Mouse (Mus musculus): Measurements from ENCODE around the gene Lrrc41. TPM values are rescaled to one million over a fixed set of nuclear protein-coding genes. Genes with fewer than 3 reads are reported as not detected.
A peak's percentile ranks its signal among the peaks of the same experiment; 100 is the strongest.

Lrrc41 gene
- total and polyA plus RNA-seq, 2 experiments from 2014 or later: 61.9 to 133 TPM

GRCm38 (mm10) chr4:116110695-116111094 is 35.6 kb downstream of the Lrrc41 start:
- Histone ChIP-seq H3K4me1 (ENCODE audit: insufficient read depth, low read length) (no peaks in the 10 kb centered on the region), H3K27ac (no peak overlapping the region), H3K9me3 (ENCODE audit: low read length) (no peaks in the 10 kb centered on the region), H3K4me2 (ENCODE audit: low read depth, low read length) (no peak overlapping the region), H3K9ac (replicated peaks; ENCODE audit: low read length) (no peak overlapping the region), H3K27me3 (ENCODE audit: insufficient read depth, low read length) (no peaks in the 10 kb centered on the region), H3K36me3 (ENCODE audit: insufficient read depth, low read length) (no peaks in the 10 kb centered on the region), H3K4me3 (ENCODE audit: low read length) (no peak overlapping the region)
- 96% methylated on average over 6 of the region's 6 CpGs for WGBS
- ATAC-seq (no peak), DNase-seq (ENCODE audit: low spot score) (no peak)
- no peak for TF ChIP-seq CTCF (IDR thresholded peaks at IDR 0.05; ENCODE audit: low read depth)

GRCm38 (mm10) chr4:116111486-116111885 is 36.4 kb downstream of the Lrrc41 start:
- Histone ChIP-seq H3K4me3 (ENCODE audit: low read length) (no peak overlapping the region), H3K4me2 (ENCODE audit: low read depth, low read length) (no peak overlapping the region), H3K27ac (no peak overlapping the region), H3K4me1 (ENCODE audit: insufficient read depth, low read length) (no peaks in the 10 kb centered on the region), H3K36me3 (ENCODE audit: insufficient read depth, low read length) (no peaks in the 10 kb centered on the region), H3K27me3 (ENCODE audit: insufficient read depth, low read length) (no peaks in the 10 kb centered on the region), H3K9me3 (ENCODE audit: low read length) (no peaks in the 10 kb centered on the region), H3K9ac (replicated peaks; ENCODE audit: low read length) (no peak overlapping the region)
- ATAC-seq (no peak), DNase-seq (ENCODE audit: low spot score) (no peak)
- TF ChIP-seq CTCF (IDR thresholded peaks at IDR 0.05; ENCODE audit: low read depth): no peak
- 37% methylated on average over 2 of the region's 2 CpGs for WGBS

GRCm38 (mm10) chr4:116122762-116123161 is 47.7 kb downstream of the Lrrc41 start:
- 3% methylated on average over 1 of the region's 1 CpGs for WGBS
- peak overlapping the region; percentile 51 for H3K9ac ChIP-seq (replicated peaks; ENCODE audit: low read length)

GRCm38 (mm10) chr4:116123602-116124519 is 48.8 kb downstream of the Lrrc41 start, which contains the start of the genes Rad54l and Pomgnt1:
TSS of gene Rad54l (minus strand) at chr4:116123690.
TSS of gene Pomgnt1 (plus strand) at chr4:116123840.
- 4% methylated on average over 24 of the region's 24 CpGs for WGBS

More at GRCm38 (mm10) chr4:116122762-116123161, 47.7 kb downstream of the Lrrc41 start:
- no peak for TF ChIP-seq CTCF (IDR thresholded peaks at IDR 0.05; ENCODE audit: low read depth)
- ATAC-seq: no peak
- H3K4me1 ChIP-seq (ENCODE audit: insufficient read depth, low read length): 0 out of 2 replicates have a peak, but pooled peaks cover 6% of the 10 kb centered on the region
- peak overlapping the region; percentile 50 for H3K4me3 ChIP-seq (ENCODE audit: low read length)
- no peaks in the 10 kb centered on the region for H3K36me3 ChIP-seq (ENCODE audit: insufficient read depth, low read length)
- H3K27me3 ChIP-seq (ENCODE audit: insufficient read depth, low read length): no peaks in the 10 kb centered on the region
- H3K27ac ChIP-seq: no peak overlapping the region
- DNase-seq (ENCODE audit: low spot score): no peak
- no peaks in the 10 kb centered on the region for H3K9me3 ChIP-seq (ENCODE audit: low read length)
- peak overlapping the region; percentile 72 for H3K4me2 ChIP-seq (ENCODE audit: low read depth, low read length)

GRCm38 (mm10) chr4:116125803-116126386 is 50.8 kb downstream of the Lrrc41 start:
- TF ChIP-seq CTCF (IDR thresholded peaks at IDR 0.05; ENCODE audit: low read depth): no peak
- Histone ChIP-seq H3K9ac (replicated peaks; ENCODE audit: low read length) (no peak overlapping the region), H3K9me3 (ENCODE audit: low read length) (no peaks in the 10 kb centered on the region), H3K27ac (no peak overlapping the region), H3K4me3 (ENCODE audit: low read length) (no peak overlapping the region), H3K4me1 (ENCODE audit: insufficient read depth, low read length) (0 out of 2 replicates have a peak, but pooled peaks cover 6% of the 10 kb centered on the region), H3K4me2 (ENCODE audit: low read depth, low read length) (no peak overlapping the region), H3K27me3 (ENCODE audit: insufficient read depth, low read length) (no peaks in the 10 kb centered on the region), H3K36me3 (ENCODE audit: insufficient read depth, low read length) (no peaks in the 10 kb centered on the region)
- DNase-seq (ENCODE audit: low spot score): no peak
- 97% methylated on average over 4 of the region's 4 CpGs for WGBS
- no peak for ATAC-seq

More at GRCm38 (mm10) chr4:116123602-116124519, 48.8 kb downstream of the Lrrc41 start, which contains the start of the genes Rad54l and Pomgnt1:
- Histone ChIP-seq H3K4me2 (ENCODE audit: low read depth, low read length) (peak within 1 kb of the TSS; percentile 72), H3K9me3 (ENCODE audit: low read length) (no peaks in the 10 kb centered on the region), H3K27ac (peak within 1 kb of the TSS; percentile 41; the same call in 1 of the 2 replicates), H3K9ac (replicated peaks; ENCODE audit: low read length) (peak within 1 kb of the TSS; percentile 51), H3K36me3 (ENCODE audit: insufficient read depth, low read length) (no peaks in the 10 kb centered on the region), H3K4me3 (ENCODE audit: low read length) (peak within 1 kb of the TSS; percentile 50), H3K27me3 (ENCODE audit: insufficient read depth, low read length) (no peaks in the 10 kb centered on the region), H3K4me1 (ENCODE audit: insufficient read depth, low read length) (0 out of 2 replicates have a peak, but pooled peaks cover 6% of the 10 kb centered on the region)
- ATAC-seq (peak; percentile 98), DNase-seq (ENCODE audit: low spot score) (peak; percentile 97)
- peak; percentile 66 for TF ChIP-seq CTCF (IDR thresholded peaks at IDR 0.05; ENCODE audit: low read depth)

- Histone ChIP-seq H3K36me3 (ENCODE audit: insufficient read depth, low read length) (no peaks in the 10 kb centered on the region), H3K4me2 (ENCODE audit: low read depth, low read length) (no peak overlapping the region), H3K4me3 (ENCODE audit: low read length) (no peak overlapping the region), H3K27ac (no peak overlapping the region), H3K27me3 (ENCODE audit: insufficient read depth, low read length) (no peaks in the 10 kb centered on the region), H3K9ac (replicated peaks; ENCODE audit: low read length) (no peak overlapping the region), H3K9me3 (ENCODE audit: low read length) (no peaks in the 10 kb centered on the region), H3K4me1 (ENCODE audit: insufficient read depth, low read length) (0 out of 2 replicates have a peak, but pooled peaks cover 4% of the 10 kb centered on the region)
- 45% methylated on average over 6 of the region's 6 CpGs for WGBS
- no peak for DNase-seq (ENCODE audit: low spot score)
- TF ChIP-seq CTCF (IDR thresholded peaks at IDR 0.05; ENCODE audit: low read depth): no peak
- ATAC-seq: no peak
Measured at GRCm38 (mm10) chr4:116127956-116128355, 52.9 kb downstream of the Lrrc41 start.

All from hindbrain, postnatal 0 days (tissue).